ENCODE assay signal across 9 mouse cellular contexts in the genomic region with DNA sequence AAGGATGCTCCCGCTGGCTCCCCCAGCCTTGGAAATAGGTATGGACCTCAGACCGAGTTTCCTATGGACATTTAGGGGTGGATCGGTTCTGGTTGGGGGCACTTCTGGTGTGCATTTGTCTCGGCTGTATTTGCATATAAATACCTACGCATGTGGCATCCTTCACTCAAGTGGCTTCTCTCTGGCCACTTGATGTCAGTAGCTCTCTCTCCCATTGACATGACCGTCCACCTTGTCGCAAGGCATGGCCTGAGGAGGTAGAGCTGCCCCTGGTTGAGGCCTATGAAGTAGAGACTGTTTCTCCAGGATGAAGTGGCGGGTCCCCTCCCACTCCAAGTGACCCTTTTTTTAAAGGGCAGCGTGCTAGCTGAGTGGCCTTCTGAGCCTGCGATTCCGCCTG.
DNase-seq lines count a peak whose midpoint lies in the region; ATAC-seq lines count a peak whose summit lies in the region.
"Had no signal": no experiment of that assay in that cellular context is flagged by ENCODE, and none has a peak within 500 bp of the region (broad histone marks: within the 10 kb centered on the region; RNA-seq: fewer than 3 reads in every experiment).

No protein-coding gene starts in this region.

- H3K9ac ChIP-seq in lung, embryonic 15.5 days = no peak overlapping the region
- no peak overlapping the region for H3K9ac ChIP-seq in intestine, embryonic 15.5 days
- H3K9ac ChIP-seq in stomach, embryonic 14.5 days (replicated peaks; ENCODE audit: low read depth, low read length) = no peak overlapping the region
- H3K9ac ChIP-seq: forebrain, postnatal 0 days had no signal

- H3K4me2 ChIP-seq in lung, embryonic 15.5 days = no peak overlapping the region
- no peak overlapping the region for H3K4me2 ChIP-seq in intestine, embryonic 15.5 days (replicated peaks)
- no peak overlapping the region for H3K4me2 ChIP-seq in stomach, embryonic 14.5 days (replicated peaks; ENCODE audit: low read depth, low read length)

- WGBS in lung, embryonic 15.5 days = 65% methylated on average over 11 of the region's 11 CpGs
- 71% methylated on average over 11 of the region's 11 CpGs for WGBS in intestine, embryonic 15.5 days
- WGBS in stomach, embryonic 14.5 days = 69% methylated on average over 11 of the region's 11 CpGs

- H3K27ac ChIP-seq in lung, embryonic 15.5 days = peak overlapping the region; percentile 58
- H3K27ac ChIP-seq in intestine, embryonic 15.5 days = peak overlapping the region; percentile 13; the same call in 1 of the 2 replicates
- peak overlapping the region; percentile 40; the same call in 1 of the 2 replicates for H3K27ac ChIP-seq in stomach, embryonic 14.5 days (ENCODE audit: low read length)

- H3K4me1 ChIP-seq in lung, embryonic 15.5 days = peaks cover 85% of the 10 kb centered on the region
- peaks cover 46% of the 10 kb centered on the region for H3K4me1 ChIP-seq in intestine, embryonic 15.5 days (replicated peaks)
- H3K4me1 ChIP-seq in stomach, embryonic 14.5 days (ENCODE audit: control insufficient read depth, insufficient read depth, low read length) = peaks cover 71% of the 10 kb centered on the region

- no peaks in the 10 kb centered on the region for H3K27me3 ChIP-seq in lung, embryonic 15.5 days
- no peaks in the 10 kb centered on the region for H3K27me3 ChIP-seq in intestine, embryonic 15.5 days (replicated peaks)
- no peaks in the 10 kb centered on the region for H3K27me3 ChIP-seq in stomach, embryonic 14.5 days (ENCODE audit: control insufficient read depth, insufficient read depth, low read length)

- ATAC-seq in lung, embryonic 15.5 days (ENCODE audit: borderline replicate concordance, extremely low read depth, low FRiP score, low TSS enrichment) = no peak
- no peak for ATAC-seq in intestine, embryonic 15.5 days
- no peak for ATAC-seq in stomach, embryonic 14.5 days (ENCODE audit: insufficient number of reproducible peaks, insufficient read depth, low FRiP score, low read depth)
- ATAC-seq in megakaryocyte progenitor cell, adult 5-6 weeks (replicated peaks; ENCODE audit: poor library complexity) = no peak

- peak; percentile 11 for DNase-seq in embryo, embryonic 10.5 days (ENCODE audit: low spot score)
- no peak for DNase-seq in embryo, embryonic 11 days
- DNase-seq in lung, postnatal 14 days = no peak
- no peak for DNase-seq in natural killer cell, adult 2 months (ENCODE audit: low spot score in 2 of 2)
- DNase-seq: forebrain, postnatal 0 days had no signal

- H3K9me3 ChIP-seq in lung, embryonic 15.5 days = no peaks in the 10 kb centered on the region
- H3K9me3 ChIP-seq in intestine, embryonic 15.5 days = no peaks in the 10 kb centered on the region
- no peaks in the 10 kb centered on the region for H3K9me3 ChIP-seq in stomach, embryonic 14.5 days (ENCODE audit: control insufficient read depth, low read depth, low read length)

- H3K36me3 ChIP-seq in lung, embryonic 15.5 days = no peaks in the 10 kb centered on the region
- no peaks in the 10 kb centered on the region for H3K36me3 ChIP-seq in intestine, embryonic 15.5 days
- no peaks in the 10 kb centered on the region for H3K36me3 ChIP-seq in stomach, embryonic 14.5 days (ENCODE audit: control insufficient read depth, insufficient read depth, low read length)

- H3K4me3 ChIP-seq in lung, embryonic 15.5 days = no peak overlapping the region
- no peak overlapping the region for H3K4me3 ChIP-seq in intestine, embryonic 15.5 days (replicated peaks)
- H3K4me3 ChIP-seq in stomach, embryonic 14.5 days (ENCODE audit: low read depth, low read length) = no peak overlapping the region
